Mouse (Mus musculus): ENCODE measurements around the gene March10. TPM values are rescaled to one million over a fixed set of nuclear protein-coding genes. Genes with fewer than 3 reads are reported as not detected.
A peak's percentile ranks its signal among the peaks of the same experiment; 100 is the strongest.

Gene March10
- polyA plus RNA-seq, 1 experiment from 2014 or later: 0.31 TPM

- DNase-seq (ENCODE audit: low spot score): no peak
- no peak for ATAC-seq (replicated peaks; ENCODE audit: insufficient number of reproducible peaks, low FRiP score, low TSS enrichment, low read depth)
- H3K4me2 ChIP-seq (ENCODE audit: low read depth, low read length): no peak overlapping the region
- no peaks in the 10 kb centered on the region for H3K9me3 ChIP-seq (replicated peaks; ENCODE audit: control insufficient read depth, low read length)
- H3K27ac ChIP-seq (replicated peaks; ENCODE audit: low read depth, low read length): no peak overlapping the region
- no peak overlapping the region for H3K4me3 ChIP-seq (ENCODE audit: low read depth, low read length)
- peaks cover 4% of the 10 kb centered on the region; the same call in 1 of the 2 replicates for H3K4me1 ChIP-seq (ENCODE audit: control insufficient read depth, insufficient read depth, low read length)
- H3K27me3 ChIP-seq (ENCODE audit: control insufficient read depth, insufficient read depth, low read length): no peaks in the 10 kb centered on the region
- WGBS: 92% methylated on average over 4 of the region's 4 CpGs
- no peak overlapping the region for H3K9ac ChIP-seq (replicated peaks; ENCODE audit: low read length)
- H3K36me3 ChIP-seq (replicated peaks; ENCODE audit: control insufficient read depth, insufficient read depth, low read depth, low read length): no peaks in the 10 kb centered on the region
These were observed 94.3 kb downstream of the March10 start for GRCm38 (mm10) chr11:105362041-105362765.

GRCm38 (mm10) chr11:105356301-105356700 lies 100.2 kb downstream of the March10 start:
- no peak for DNase-seq (ENCODE audit: low spot score)
- H3K36me3 ChIP-seq (replicated peaks; ENCODE audit: control insufficient read depth, insufficient read depth, low read depth, low read length): no peaks in the 10 kb centered on the region
- H3K4me2 ChIP-seq (ENCODE audit: low read depth, low read length): no peak overlapping the region
- H3K27ac ChIP-seq (replicated peaks; ENCODE audit: low read depth, low read length): no peak overlapping the region
- H3K4me3 ChIP-seq (ENCODE audit: low read depth, low read length): no peak overlapping the region
- 51% methylated on average over 7 of the region's 7 CpGs for WGBS
- no peaks in the 10 kb centered on the region for H3K4me1 ChIP-seq (ENCODE audit: control insufficient read depth, insufficient read depth, low read length)
- no peak overlapping the region for H3K9ac ChIP-seq (replicated peaks; ENCODE audit: low read length)
- no peak for ATAC-seq (replicated peaks; ENCODE audit: insufficient number of reproducible peaks, low FRiP score, low TSS enrichment, low read depth)
- no peaks in the 10 kb centered on the region for H3K9me3 ChIP-seq (replicated peaks; ENCODE audit: control insufficient read depth, low read length)
- H3K27me3 ChIP-seq (ENCODE audit: control insufficient read depth, insufficient read depth, low read length): no peaks in the 10 kb centered on the region

- WGBS: 89% methylated on average over 4 of the region's 4 CpGs
- DNase-seq (ENCODE audit: low spot score): no peak
These were observed 102.6 kb downstream of the March10 start for GRCm38 (mm10) chr11:105353891-105354280.

GRCm38 (mm10) chr11:105352954-105353890 lies 103.3 kb downstream of the March10 start:
- Histone ChIP-seq H3K9ac (replicated peaks; ENCODE audit: low read length) (no peak overlapping the region), H3K27me3 (ENCODE audit: control insufficient read depth, insufficient read depth, low read length) (no peaks in the 10 kb centered on the region), H3K36me3 (replicated peaks; ENCODE audit: control insufficient read depth, insufficient read depth, low read depth, low read length) (no peaks in the 10 kb centered on the region; the same call in 1 of the 2 replicates), H3K4me2 (ENCODE audit: low read depth, low read length) (no peak overlapping the region), H3K4me3 (ENCODE audit: low read depth, low read length) (no peak overlapping the region), H3K4me1 (ENCODE audit: control insufficient read depth, insufficient read depth, low read length) (no peaks in the 10 kb centered on the region), H3K27ac (replicated peaks; ENCODE audit: low read depth, low read length) (no peak overlapping the region), H3K9me3 (replicated peaks; ENCODE audit: control insufficient read depth, low read length) (no peaks in the 10 kb centered on the region)
- 60% methylated on average over 9 of the region's 9 CpGs for WGBS
- ATAC-seq (replicated peaks; ENCODE audit: insufficient number of reproducible peaks, low FRiP score, low TSS enrichment, low read depth) (no peak), DNase-seq (ENCODE audit: low spot score) (peak; percentile 26)

More at GRCm38 (mm10) chr11:105353891-105354280, 102.6 kb downstream of the March10 start:
- Histone ChIP-seq H3K9me3 (replicated peaks; ENCODE audit: control insufficient read depth, low read length) (no peaks in the 10 kb centered on the region), H3K27me3 (ENCODE audit: control insufficient read depth, insufficient read depth, low read length) (no peaks in the 10 kb centered on the region), H3K4me1 (ENCODE audit: control insufficient read depth, insufficient read depth, low read length) (no peaks in the 10 kb centered on the region), H3K4me3 (ENCODE audit: low read depth, low read length) (no peak overlapping the region), H3K36me3 (replicated peaks; ENCODE audit: control insufficient read depth, insufficient read depth, low read depth, low read length) (no peaks in the 10 kb centered on the region), H3K9ac (replicated peaks; ENCODE audit: low read length) (no peak overlapping the region), H3K4me2 (ENCODE audit: low read depth, low read length) (no peak overlapping the region), H3K27ac (replicated peaks; ENCODE audit: low read depth, low read length) (no peak overlapping the region)
- no peak for ATAC-seq (replicated peaks; ENCODE audit: insufficient number of reproducible peaks, low FRiP score, low TSS enrichment, low read depth)

- ATAC-seq (replicated peaks; ENCODE audit: insufficient number of reproducible peaks, low FRiP score, low TSS enrichment, low read depth) (no peak), DNase-seq (ENCODE audit: low spot score) (no peak)
- H3K4me1 ChIP-seq (ENCODE audit: control insufficient read depth, insufficient read depth, low read length): no peaks in the 10 kb centered on the region
- H3K9ac ChIP-seq (replicated peaks; ENCODE audit: low read length): no peak overlapping the region
- no peak overlapping the region for H3K4me2 ChIP-seq (ENCODE audit: low read depth, low read length)
- H3K4me3 ChIP-seq (ENCODE audit: low read depth, low read length): no peak overlapping the region
- 72% methylated on average over 8 of the region's 8 CpGs for WGBS
- no peaks in the 10 kb centered on the region; the same call in none of the 2 replicates for H3K36me3 ChIP-seq (replicated peaks; ENCODE audit: control insufficient read depth, insufficient read depth, low read depth, low read length)
- H3K27me3 ChIP-seq (ENCODE audit: control insufficient read depth, insufficient read depth, low read length): no peaks in the 10 kb centered on the region
- no peaks in the 10 kb centered on the region for H3K9me3 ChIP-seq (replicated peaks; ENCODE audit: control insufficient read depth, low read length)
- no peak overlapping the region for H3K27ac ChIP-seq (replicated peaks; ENCODE audit: low read depth, low read length)
These were observed 104.4 kb downstream of the March10 start for GRCm38 (mm10) chr11:105352152-105352551.

- ATAC-seq (replicated peaks; ENCODE audit: insufficient number of reproducible peaks, low FRiP score, low TSS enrichment, low read depth) (no peak), DNase-seq (ENCODE audit: low spot score) (no peak)
- Histone ChIP-seq H3K4me3 (ENCODE audit: low read depth, low read length) (no peak overlapping the region), H3K36me3 (replicated peaks; ENCODE audit: control insufficient read depth, insufficient read depth, low read depth, low read length) (no peaks in the 10 kb centered on the region; the same call in none of the 2 replicates), H3K4me2 (ENCODE audit: low read depth, low read length) (no peak overlapping the region), H3K27me3 (ENCODE audit: control insufficient read depth, insufficient read depth, low read length) (no peaks in the 10 kb centered on the region), H3K9me3 (replicated peaks; ENCODE audit: control insufficient read depth, low read length) (no peaks in the 10 kb centered on the region), H3K4me1 (ENCODE audit: control insufficient read depth, insufficient read depth, low read length) (no peaks in the 10 kb centered on the region), H3K27ac (replicated peaks; ENCODE audit: low read depth, low read length) (no peak overlapping the region), H3K9ac (replicated peaks; ENCODE audit: low read length) (no peak overlapping the region)
- 90% methylated on average over 7 of the region's 7 CpGs for WGBS
These were observed 105.9 kb downstream of the March10 start for GRCm38 (mm10) chr11:105350643-105351042.

- Histone ChIP-seq H3K4me3 (ENCODE audit: low read depth, low read length) (no peak overlapping the region), H3K27me3 (ENCODE audit: control insufficient read depth, insufficient read depth, low read length) (no peaks in the 10 kb centered on the region), H3K4me2 (ENCODE audit: low read depth, low read length) (no peak overlapping the region), H3K27ac (replicated peaks; ENCODE audit: low read depth, low read length) (no peak overlapping the region), H3K9ac (replicated peaks; ENCODE audit: low read length) (no peak overlapping the region), H3K36me3 (replicated peaks; ENCODE audit: control insufficient read depth, insufficient read depth, low read depth, low read length) (no peaks in the 10 kb centered on the region; the same call in none of the 2 replicates), H3K9me3 (replicated peaks; ENCODE audit: control insufficient read depth, low read length) (no peaks in the 10 kb centered on the region), H3K4me1 (ENCODE audit: control insufficient read depth, insufficient read depth, low read length) (no peaks in the 10 kb centered on the region)
- no peak for ATAC-seq (replicated peaks; ENCODE audit: insufficient number of reproducible peaks, low FRiP score, low TSS enrichment, low read depth)
- DNase-seq (ENCODE audit: low spot score): no peak
- WGBS: 93% methylated on average over 19 of the region's 19 CpGs
These were observed 106.7 kb downstream of the March10 start for GRCm38 (mm10) chr11:105349780-105350324.
